Mouse (Mus musculus) neural tube, embryonic 13.5 days (tissue): ENCODE measurements around the gene Myo18b. TPM values are rescaled to one million over a fixed set of nuclear protein-coding genes. Genes with fewer than 3 reads are reported as not detected.

ENCODE experiments used
- ATAC-seq: fragments of 200-750 bp; cut with Nextera tagmentation; 2 replicates; pipeline ENCODE4 v1.8.0; 2017; ENCODE audit warnings: low read depth, mild to moderate bottlenecking, moderate TSS enrichment, moderate library complexity
- H3K27ac ChIP-seq: fragments of 300-500 bp; sonication (generic); replicated peaks from 2 replicates; pipeline ENCODE4 v1.5.1; 2015; ENCODE audit warnings: moderate library complexity, mild to moderate bottlenecking, inconsistent platforms
- H3K27me3 ChIP-seq: fragments of 300-500 bp; sonication (generic); 2 replicates; pipeline ENCODE4 v1.6.1; 2015; ENCODE audit warnings: mild to moderate bottlenecking, inconsistent platforms
- H3K36me3 ChIP-seq: fragments of 300-500 bp; sonication (generic); 2 replicates; pipeline ENCODE4 v1.6.1; 2015; ENCODE audit warnings: mild to moderate bottlenecking, inconsistent platforms
- H3K4me1 ChIP-seq: fragments of 300-500 bp; sonication (generic); replicated peaks from 2 replicates; pipeline ENCODE4 v1.6.1; 2015; ENCODE audit warnings: inconsistent platforms
- H3K4me2 ChIP-seq: fragments of 300-500 bp; sonication (generic); 2 replicates; pipeline ENCODE4 v1.6.1; 2015; ENCODE audit warnings: inconsistent platforms, mild to moderate bottlenecking, moderate library complexity
- H3K4me3 ChIP-seq: fragments of 300-500 bp; sonication (generic); 2 replicates; pipeline ENCODE4 v1.5.1; 2015; ENCODE audit warnings: mild to moderate bottlenecking, inconsistent platforms
- H3K9ac ChIP-seq: fragments of 300-500 bp; sonication (generic); 2 replicates; pipeline ENCODE4 v1.6.1; 2015; ENCODE audit warnings: moderate library complexity, mild to moderate bottlenecking, inconsistent platforms
- H3K9me3 ChIP-seq: fragments of 300-500 bp; sonication (generic); 2 replicates; pipeline ENCODE4 v1.6.1; 2016; ENCODE audit warnings: inconsistent platforms
- WGBS: fragments of 180-500 bp; shearing (Covaris S2); methylation state at CpG from one replicate; pipeline ENCODE4 v1.1.7; 2015; 5-methylcytosine and 5-hydroxymethylcytosine counted together
- polyA plus RNA-seq: library from polyadenylated mRNA; unstranded; fragments of >200 nt; fragmentation: Nextera tagmentation; extraction: Ambion mirVana; gene quantifications from 2 replicates; pipeline ENCODE4 v1.2.1, GENCODE M21; 2015

Gene Myo18b
- polyA plus RNA-seq, 1 experiment from 2014 or later = 1.4 TPM

DNA sequence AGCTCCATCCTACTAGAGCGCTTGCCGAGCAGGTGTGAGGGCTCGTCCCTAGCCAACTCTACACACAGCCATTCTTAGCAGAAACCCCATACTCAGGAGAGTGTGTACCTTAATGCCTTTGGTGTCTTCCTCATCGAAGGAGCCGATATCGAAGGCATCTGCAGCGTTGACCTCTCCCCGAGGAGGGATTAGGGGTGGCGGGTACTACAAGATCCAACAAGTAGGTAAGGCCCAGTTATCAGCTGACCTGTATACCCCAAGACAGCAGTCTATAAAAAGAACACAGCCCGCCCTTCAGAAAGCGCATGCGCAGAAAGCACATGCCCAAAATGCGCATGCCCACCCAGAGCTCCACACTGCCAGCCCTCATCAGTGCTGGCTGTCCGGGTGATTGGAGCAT lies 27.7 kb upstream of the Myo18b start:
- no peak for ATAC-seq
- H3K4me1 ChIP-seq = 0 out of 2 replicates have a peak, but pooled peaks cover 4% of the 10 kb centered on the region
- no peak overlapping the region for H3K4me2 ChIP-seq
- 95% methylated on average over 14 of the region's 14 CpGs for WGBS
- H3K9me3 ChIP-seq = no peaks in the 10 kb centered on the region
- H3K36me3 ChIP-seq = no peaks in the 10 kb centered on the region
- H3K27me3 ChIP-seq = no peaks in the 10 kb centered on the region
- no peak overlapping the region for H3K27ac ChIP-seq
- no peak overlapping the region for H3K4me3 ChIP-seq
- no peak overlapping the region for H3K9ac ChIP-seq

DNA sequence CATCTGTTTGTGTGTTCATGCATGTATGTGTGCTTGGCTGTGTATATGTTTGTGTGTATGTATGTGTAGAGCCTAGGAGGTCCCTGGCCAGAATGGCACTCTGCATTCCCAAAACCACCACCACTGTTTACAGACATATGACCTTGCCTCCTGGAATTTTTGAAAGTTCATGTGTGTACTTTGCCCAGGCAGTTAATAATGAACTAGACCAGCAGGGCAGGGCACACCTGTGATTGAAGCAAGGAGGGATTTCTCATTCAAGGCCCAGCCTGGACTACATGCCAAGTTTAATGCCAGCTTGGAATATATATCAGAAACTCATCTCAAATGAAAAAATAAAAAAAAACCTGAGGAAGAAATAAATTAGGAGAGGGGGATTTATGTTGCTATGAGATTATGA lies 25.8 kb upstream of the Myo18b start:
- no peak for ATAC-seq
- no peaks in the 10 kb centered on the region for H3K27me3 ChIP-seq
- no peak overlapping the region for H3K4me3 ChIP-seq
- no peak overlapping the region for H3K4me2 ChIP-seq
- no peaks in the 10 kb centered on the region for H3K4me1 ChIP-seq
- H3K36me3 ChIP-seq = no peaks in the 10 kb centered on the region
- no peak overlapping the region for H3K9ac ChIP-seq
- H3K9me3 ChIP-seq = no peaks in the 10 kb centered on the region
- no peak overlapping the region for H3K27ac ChIP-seq

DNA sequence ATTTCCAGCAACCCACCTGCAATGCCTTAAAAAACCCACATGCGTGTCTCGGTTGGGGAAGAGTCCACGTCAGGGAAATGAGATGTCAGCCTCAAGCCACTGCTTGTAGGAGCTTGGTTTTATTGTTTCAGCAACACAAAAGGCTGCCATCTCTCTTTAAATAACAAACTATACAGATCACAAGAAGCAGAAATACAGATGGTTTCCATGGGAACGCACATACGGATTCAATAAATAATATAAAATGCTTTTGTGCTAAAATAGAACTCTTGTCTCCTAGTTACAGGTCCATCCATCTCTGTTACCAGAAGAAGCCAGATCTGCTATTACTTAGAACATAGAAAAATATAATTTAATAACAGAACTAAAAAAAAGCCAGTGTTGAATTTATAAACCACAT lies 14.2 kb upstream of the Myo18b start:
- peak overlapping the region; percentile 67 for H3K27ac ChIP-seq
- peaks cover 9% of the 10 kb centered on the region; the same call in 1 of the 2 replicates for H3K36me3 ChIP-seq
- H3K4me3 ChIP-seq = no peak overlapping the region
- H3K9ac ChIP-seq = no peak overlapping the region
- no peak overlapping the region for H3K4me2 ChIP-seq
- H3K4me1 ChIP-seq = peaks cover 4% of the 10 kb centered on the region
- H3K9me3 ChIP-seq = no peaks in the 10 kb centered on the region
- 66% methylated on average over 5 of the region's 5 CpGs for WGBS
- no peaks in the 10 kb centered on the region for H3K27me3 ChIP-seq
- ATAC-seq = no peak

DNA sequence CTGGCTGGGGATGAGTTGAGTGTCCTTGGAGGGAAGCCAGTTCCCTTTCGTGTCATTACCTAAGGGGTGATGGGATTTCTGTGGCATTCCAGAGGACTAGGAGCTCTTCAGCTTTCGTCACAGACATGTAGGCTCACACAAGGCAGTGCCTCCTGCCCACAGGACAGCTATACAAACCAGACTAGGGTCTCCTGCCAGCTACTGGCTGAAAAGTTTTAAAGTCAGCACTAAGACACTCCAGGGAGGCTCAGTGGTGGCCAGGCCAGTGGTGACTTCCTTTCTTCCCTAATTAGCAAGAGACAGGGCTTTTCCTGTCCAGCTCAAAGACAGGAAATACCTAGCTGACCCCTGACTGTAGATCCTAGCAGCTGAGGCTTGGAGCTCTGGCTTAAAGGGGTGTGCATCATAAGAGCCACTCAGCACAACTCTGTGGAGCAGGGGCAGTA lies 12.0 kb upstream of the Myo18b start:
- Histone ChIP-seq H3K9me3 (no peaks in the 10 kb centered on the region), H3K27me3 (no peaks in the 10 kb centered on the region), H3K27ac (no peak overlapping the region), H3K4me2 (no peak overlapping the region), H3K9ac (no peak overlapping the region), H3K36me3 (no peaks in the 10 kb centered on the region), H3K4me3 (no peak overlapping the region), H3K4me1 (peaks cover 4% of the 10 kb centered on the region)
- ATAC-seq = no peak
- 58% methylated on average over 2 of the region's 2 CpGs for whole genome bisulfite sequencing

DNA sequence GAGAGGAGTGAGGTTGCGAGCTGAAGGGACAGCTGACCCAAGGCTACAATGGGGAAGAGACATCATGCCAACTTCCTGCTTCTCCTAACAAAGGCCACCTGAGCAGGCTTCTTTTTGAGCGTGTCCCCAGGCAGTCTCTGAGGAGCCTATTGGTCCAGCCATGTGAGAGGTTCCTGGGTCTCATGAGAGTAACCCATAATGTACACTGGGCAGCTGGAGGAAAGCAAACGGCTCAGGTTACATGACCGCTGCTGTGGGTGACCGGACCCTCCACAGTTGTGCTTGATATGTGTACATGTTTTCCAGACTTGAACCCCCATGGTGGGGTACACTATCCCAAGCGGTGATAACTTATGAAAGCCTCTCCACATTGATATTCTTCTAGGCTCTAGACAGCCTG lies 11.3 kb upstream of the Myo18b start:
- no peak overlapping the region for H3K4me2 ChIP-seq
- H3K27me3 ChIP-seq = no peaks in the 10 kb centered on the region
- 76% methylated on average over 6 of the region's 6 CpGs for WGBS
- H3K36me3 ChIP-seq = no peaks in the 10 kb centered on the region
- H3K4me1 ChIP-seq = peaks cover 4% of the 10 kb centered on the region
- H3K4me3 ChIP-seq = no peak overlapping the region
- H3K9me3 ChIP-seq = no peaks in the 10 kb centered on the region
- no peak overlapping the region for H3K9ac ChIP-seq
- no peak for ATAC-seq
- H3K27ac ChIP-seq = no peak overlapping the region

DNA sequence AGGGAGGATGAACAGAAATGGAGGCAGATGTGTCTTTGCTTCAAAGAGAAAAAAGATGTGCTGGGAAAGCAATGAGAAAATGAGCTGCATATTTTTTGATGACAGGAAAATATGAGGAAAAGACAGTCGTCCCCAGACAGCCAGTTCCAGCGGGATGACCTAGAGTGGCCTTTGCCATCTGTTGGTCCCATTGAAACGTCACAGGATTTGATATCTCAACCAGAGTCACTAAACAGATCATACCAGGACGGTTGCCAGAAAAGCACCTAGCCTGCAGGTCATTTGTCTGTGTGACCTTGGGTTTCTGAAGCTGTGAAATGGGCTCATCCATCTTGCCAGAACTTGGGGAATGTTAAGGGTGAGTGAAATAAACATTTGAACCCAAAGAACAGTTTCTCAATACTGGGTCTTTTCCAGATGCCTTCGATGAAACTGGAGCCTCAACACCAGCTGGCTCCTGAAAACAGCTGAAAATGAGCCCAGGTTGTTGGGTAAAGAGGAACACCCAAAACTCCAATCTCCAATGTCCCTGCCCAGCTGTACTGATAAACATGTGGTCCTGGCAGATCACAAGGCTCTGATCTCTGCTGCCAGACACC lies 2.6 kb downstream of the Myo18b start:
- Histone ChIP-seq H3K4me1 (no peaks in the 10 kb centered on the region), H3K9me3 (no peaks in the 10 kb centered on the region), H3K27me3 (no peaks in the 10 kb centered on the region), H3K9ac (no peak overlapping the region), H3K36me3 (no peaks in the 10 kb centered on the region), H3K4me3 (no peak overlapping the region), H3K4me2 (no peak overlapping the region), H3K27ac (no peak overlapping the region)
- WGBS = 84% methylated on average over 5 of the region's 5 CpGs
- no peak for ATAC-seq

DNA sequence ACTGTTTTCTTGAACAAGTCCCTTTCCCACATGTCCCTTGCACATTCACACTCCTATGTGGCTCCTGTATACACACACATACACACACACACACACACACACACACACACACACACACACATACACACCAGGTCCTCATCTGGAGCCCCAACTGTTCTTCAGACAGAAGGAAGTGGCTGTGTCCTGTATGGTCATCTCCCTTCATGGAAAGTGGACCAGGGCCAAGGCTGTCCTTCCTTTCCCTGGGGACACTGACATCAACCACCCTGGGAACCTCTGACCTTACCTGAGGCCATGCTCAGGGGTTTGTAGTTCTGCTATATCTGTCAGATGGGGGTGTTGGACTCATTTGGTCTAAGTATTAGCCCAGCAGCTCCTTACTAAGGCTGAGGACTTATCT lies 3.8 kb downstream of the Myo18b start:
- no peak overlapping the region for H3K9ac ChIP-seq
- no peaks in the 10 kb centered on the region; the same call in 1 of the 2 replicates for H3K4me1 ChIP-seq
- ATAC-seq = no peak
- no peaks in the 10 kb centered on the region for H3K27me3 ChIP-seq
- no peak overlapping the region for H3K4me3 ChIP-seq
- no peaks in the 10 kb centered on the region for H3K36me3 ChIP-seq
- no peak overlapping the region for H3K27ac ChIP-seq
- no peaks in the 10 kb centered on the region for H3K9me3 ChIP-seq
- H3K4me2 ChIP-seq = no peak overlapping the region

DNA sequence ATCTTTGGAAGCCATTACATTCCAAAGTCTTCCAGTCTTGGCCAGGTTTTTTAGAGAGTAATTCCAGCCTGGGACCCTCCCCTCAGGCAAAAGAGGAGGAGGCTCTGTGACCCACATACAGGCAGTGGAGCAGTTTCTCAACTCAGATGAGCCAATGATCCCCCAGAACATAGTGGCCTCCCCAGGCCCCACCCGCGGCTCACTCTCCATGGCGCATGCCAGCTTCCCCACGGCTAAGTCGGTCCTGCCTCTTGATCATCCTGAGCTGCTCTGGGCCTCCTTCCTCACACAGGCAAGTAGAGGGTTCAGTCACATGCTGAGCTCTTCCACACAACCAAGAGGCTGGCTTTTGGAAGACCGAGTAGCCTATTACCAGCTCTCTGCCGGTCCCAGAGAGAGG lies 7.5 kb downstream of the Myo18b start:
- Histone ChIP-seq H3K27me3 (no peaks in the 10 kb centered on the region), H3K36me3 (no peaks in the 10 kb centered on the region), H3K4me3 (no peak overlapping the region), H3K4me1 (peaks cover 11% of the 10 kb centered on the region), H3K4me2 (no peak overlapping the region), H3K27ac (no peak overlapping the region), H3K9me3 (no peaks in the 10 kb centered on the region), H3K9ac (no peak overlapping the region)
- 69% methylated on average over 7 of the region's 7 CpGs for WGBS
- no peak for ATAC-seq

DNA sequence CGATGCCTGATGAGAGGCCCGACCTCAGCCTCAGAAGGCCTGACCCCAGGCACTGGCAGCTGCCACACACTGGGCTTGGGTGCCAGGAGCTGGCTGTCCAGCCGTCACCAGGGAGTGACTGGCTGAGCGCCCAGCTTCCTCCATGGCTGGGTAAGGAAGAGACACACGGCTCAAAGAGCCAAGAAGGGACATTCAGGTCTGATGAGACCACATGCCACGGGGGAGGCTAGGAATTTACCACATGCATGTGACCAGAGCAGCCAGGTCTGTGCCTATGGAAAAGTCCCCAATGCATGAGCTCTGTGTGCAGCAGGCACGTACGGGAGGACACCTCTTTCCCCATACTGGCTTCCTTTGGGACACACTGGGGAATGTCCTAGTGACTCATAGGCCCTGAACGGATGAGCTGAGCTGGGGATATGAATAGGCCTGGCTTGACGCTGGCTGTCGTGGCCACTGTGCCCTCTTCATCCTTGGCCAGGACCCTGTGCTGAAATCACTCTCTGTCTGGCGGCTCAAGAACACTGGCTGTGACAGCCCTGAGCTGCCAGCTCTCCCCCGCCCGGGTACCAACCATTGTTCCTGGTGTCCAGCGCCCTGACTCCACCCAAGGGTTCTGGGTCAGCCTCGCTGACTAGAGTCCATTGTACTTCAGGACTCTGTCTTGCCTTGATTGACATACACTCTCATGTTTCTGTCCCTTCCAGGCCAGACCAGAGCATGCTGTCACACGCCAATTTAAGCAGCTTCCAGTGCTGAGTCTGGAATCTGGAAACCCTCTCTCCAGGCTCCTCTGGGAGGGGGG lies 9.3 kb downstream of the Myo18b start:
- WGBS = 64% methylated on average over 17 of the region's 17 CpGs
- Histone ChIP-seq H3K27ac (no peak overlapping the region), H3K27me3 (no peaks in the 10 kb centered on the region), H3K9me3 (no peaks in the 10 kb centered on the region), H3K4me3 (no peak overlapping the region), H3K9ac (no peak overlapping the region), H3K4me2 (no peak overlapping the region), H3K36me3 (no peaks in the 10 kb centered on the region), H3K4me1 (peaks cover 11% of the 10 kb centered on the region)
- peak; percentile 56; the same call in 1 of the 2 replicates for ATAC-seq

DNA sequence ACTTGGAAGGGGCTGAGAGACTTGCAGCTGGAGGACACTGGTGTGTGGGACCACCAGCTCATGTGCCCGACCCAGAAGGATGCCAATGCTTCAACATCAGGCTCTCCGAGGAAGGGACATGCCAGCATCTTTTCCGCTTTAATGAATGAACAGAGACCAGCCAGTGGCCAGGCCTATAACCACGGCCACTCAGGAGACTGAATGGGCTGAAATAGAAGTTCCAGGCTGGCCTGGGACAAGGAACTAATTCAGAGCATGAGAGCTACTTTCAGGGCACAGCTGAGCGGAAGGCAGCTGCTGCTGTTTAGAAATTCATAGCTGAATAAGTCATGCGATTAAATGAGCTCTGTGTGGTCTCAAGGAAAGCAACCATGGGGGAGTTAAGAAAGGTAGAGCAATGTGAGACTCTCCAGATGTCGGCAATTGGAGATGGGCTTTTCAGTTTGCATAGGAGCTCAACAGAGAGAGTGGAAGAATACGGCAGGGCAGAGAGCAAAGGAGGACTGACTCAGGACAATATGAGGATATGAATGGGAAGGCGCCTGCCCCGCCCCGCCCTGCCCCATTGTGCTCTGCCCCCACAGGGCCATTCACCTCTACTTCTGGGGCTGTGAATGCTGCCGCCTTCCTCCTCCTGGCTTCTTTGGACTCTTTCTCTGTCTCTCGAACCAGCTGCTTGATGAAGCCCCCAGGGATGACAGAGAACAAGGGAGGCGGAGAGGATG lies 18.6 kb downstream of the Myo18b start:
- no peak overlapping the region for H3K4me3 ChIP-seq
- 34% methylated on average over 13 of the region's 14 CpGs for WGBS
- H3K4me1 ChIP-seq = peaks cover 9% of the 10 kb centered on the region; the same call in 1 of the 2 replicates
- H3K36me3 ChIP-seq = no peaks in the 10 kb centered on the region
- peaks cover 19% of the 10 kb centered on the region for H3K27me3 ChIP-seq
- no peaks in the 10 kb centered on the region for H3K9me3 ChIP-seq
- no peak overlapping the region for H3K4me2 ChIP-seq
- H3K9ac ChIP-seq = no peak overlapping the region
- ATAC-seq = no peak
- H3K27ac ChIP-seq = 0 out of 2 replicates have a peak overlapping the region, but pooled peaks have one; percentile 1

DNA sequence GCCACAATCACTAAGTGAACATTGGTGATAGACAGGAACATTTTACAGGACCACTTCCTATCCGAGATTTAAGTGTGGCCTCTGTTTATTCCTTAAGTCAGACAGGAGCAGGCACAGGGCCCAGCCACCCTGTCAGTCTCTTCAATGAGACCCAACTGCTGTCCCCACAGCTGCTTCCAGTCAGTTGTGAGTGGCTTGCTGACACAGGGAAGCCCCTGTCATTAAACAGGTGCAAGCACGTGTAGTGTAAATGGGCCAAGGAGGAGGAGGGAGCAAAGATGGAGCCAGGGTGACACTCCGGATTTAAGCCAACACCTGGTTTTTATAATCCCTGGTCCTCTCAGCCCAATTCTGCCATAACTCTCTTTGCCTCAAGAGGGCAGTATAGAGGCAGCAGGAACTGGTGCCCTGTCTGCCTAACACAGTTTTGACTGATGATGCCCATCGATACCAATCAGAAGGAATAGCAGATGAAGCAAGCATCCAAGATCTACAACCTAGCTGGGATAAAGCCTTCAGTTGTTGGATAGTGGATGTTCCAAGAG lies 19.2 kb downstream of the Myo18b start:
- H3K4me1 ChIP-seq = peaks cover 9% of the 10 kb centered on the region; the same call in 1 of the 2 replicates
- peaks cover 19% of the 10 kb centered on the region for H3K27me3 ChIP-seq
- H3K4me2 ChIP-seq = no peak overlapping the region
- H3K9ac ChIP-seq = no peak overlapping the region
- 44% methylated on average over 4 of the region's 4 CpGs for WGBS
- H3K27ac ChIP-seq = no peak overlapping the region
- no peaks in the 10 kb centered on the region for H3K36me3 ChIP-seq
- no peak for ATAC-seq
- no peak overlapping the region for H3K4me3 ChIP-seq
- no peaks in the 10 kb centered on the region for H3K9me3 ChIP-seq

DNA sequence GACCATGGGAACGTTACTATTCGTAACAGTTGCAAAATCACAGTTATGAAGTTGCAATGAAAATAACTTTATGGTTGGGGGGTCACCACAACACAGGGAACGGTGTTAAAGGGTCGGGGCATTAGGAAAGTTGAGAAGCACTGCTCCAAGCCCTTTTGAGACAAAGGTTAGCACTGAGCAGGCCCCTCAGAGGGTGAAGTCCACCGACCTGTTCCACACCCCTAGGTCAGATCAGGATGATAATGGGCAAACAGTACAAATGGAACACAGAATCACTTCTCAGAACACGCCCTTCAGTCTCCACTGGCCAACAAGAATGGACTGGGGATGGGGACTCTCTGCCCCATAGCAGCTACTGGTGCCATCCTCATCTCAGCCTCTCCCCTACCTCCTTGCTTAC lies 23.2 kb downstream of the Myo18b start:
- H3K27me3 ChIP-seq = peaks cover 28% of the 10 kb centered on the region
- H3K36me3 ChIP-seq = no peaks in the 10 kb centered on the region
- H3K4me1 ChIP-seq = peaks cover 8% of the 10 kb centered on the region; the same call in 1 of the 2 replicates
- H3K9ac ChIP-seq = no peak overlapping the region
- H3K27ac ChIP-seq = no peak overlapping the region
- no peak for ATAC-seq
- no peaks in the 10 kb centered on the region for H3K9me3 ChIP-seq
- H3K4me2 ChIP-seq = no peak overlapping the region
- 82% methylated on average over 6 of the region's 6 CpGs for WGBS
- no peak overlapping the region for H3K4me3 ChIP-seq
